Mouse (Mus musculus) cerebellum, adult 8-10 months (tissue): ENCODE measurements around the gene Zscan4b.
"Not testable (repeated sequence)": the region's sequence is repeated elsewhere in the genome, so short reads cannot be mapped to it uniquely, and the experiment has no call there.

ENCODE experiments used
- DNase-seq: peaks from one replicate; pipeline ENCODE4 v3.0.0; 2022

Gene Zscan4b

GRCm38 (mm10) chr7:10904950-10905349, at the start of gene Zscan4b:
Gene Zscan4b, minus strand, starts transcription at chr7:10905050.
- DNase-seq: not testable (repeated sequence)
